Mouse (Mus musculus): ENCODE data around the gene Lzts2. TPM values are rescaled to one million over a fixed set of nuclear protein-coding genes. Genes with fewer than 3 reads are reported as not detected.
A peak's percentile ranks its signal among the peaks of the same experiment; 100 is the strongest.

The Lzts2 gene
- polyA plus RNA-seq, 1 experiment from 2014 or later: 38.4 TPM

- peak; percentile 76 for ATAC-seq (replicated peaks; ENCODE audit: insufficient number of reproducible peaks, low FRiP score, low TSS enrichment)
- no peaks in the 10 kb centered on the region for H3K36me3 ChIP-seq (ENCODE audit: control insufficient read depth, insufficient read depth, low read length)
- no peaks in the 10 kb centered on the region for H3K9me3 ChIP-seq (replicated peaks; ENCODE audit: control insufficient read depth, low read length)
- H3K4me2 ChIP-seq: peak within 1 kb of the TSS; percentile 84
- WGBS (ENCODE audit: insufficient replicate concordance): under 1% methylated on average over 26 of the region's 26 CpGs
- H3K9ac ChIP-seq (ENCODE audit: low read depth, low read length): peak within 1 kb of the TSS; percentile 74
- peaks cover 32% of the 10 kb centered on the region for H3K27me3 ChIP-seq (ENCODE audit: control insufficient read depth, insufficient read depth, low read length)
- peak within 1 kb of the TSS; percentile 78 for H3K27ac ChIP-seq (ENCODE audit: low read depth, low read length)
- peaks cover 14% of the 10 kb centered on the region for H3K4me1 ChIP-seq (ENCODE audit: control insufficient read depth, insufficient read depth, low read length)
- H3K4me3 ChIP-seq (ENCODE audit: low read depth, low read length): peak within 1 kb of the TSS; percentile 57
Observed at GRCm38 (mm10) chr19:45047417-45047934, 33.3 kb downstream of the Lzts2 start, which contains the start of gene Sfxn3. TSS of gene Sfxn3 (plus strand) at chr19:45047503.

- H3K4me1 ChIP-seq (ENCODE audit: control insufficient read depth, insufficient read depth, low read length): peaks cover 14% of the 10 kb centered on the region
- WGBS (ENCODE audit: insufficient replicate concordance): 36% methylated on average over 11 of the region's 11 CpGs
- H3K9me3 ChIP-seq (replicated peaks; ENCODE audit: control insufficient read depth, low read length): no peaks in the 10 kb centered on the region
- H3K27ac ChIP-seq (ENCODE audit: low read depth, low read length): peak overlapping the region; percentile 78
- peak overlapping the region; percentile 74 for H3K9ac ChIP-seq (ENCODE audit: low read depth, low read length)
- H3K36me3 ChIP-seq (ENCODE audit: control insufficient read depth, insufficient read depth, low read length): no peaks in the 10 kb centered on the region; the same call in 1 of the 2 replicates
- peak overlapping the region; percentile 84 for H3K4me2 ChIP-seq
- peak overlapping the region; percentile 57 for H3K4me3 ChIP-seq (ENCODE audit: low read depth, low read length)
- H3K27me3 ChIP-seq (ENCODE audit: control insufficient read depth, insufficient read depth, low read length): peaks cover 32% of the 10 kb centered on the region
- peak; percentile 44 for ATAC-seq (replicated peaks; ENCODE audit: insufficient number of reproducible peaks, low FRiP score, low TSS enrichment)
Observed at GRCm38 (mm10) chr19:45047935-45048643, 33.9 kb downstream of the Lzts2 start.

- peak overlapping the region; percentile 78 for H3K27ac ChIP-seq (ENCODE audit: low read depth, low read length)
- peak overlapping the region; percentile 74; the same call in 1 of the 2 replicates for H3K9ac ChIP-seq (ENCODE audit: low read depth, low read length)
- peak overlapping the region; percentile 57; the same call in 1 of the 2 replicates for H3K4me3 ChIP-seq (ENCODE audit: low read depth, low read length)
- ATAC-seq (replicated peaks; ENCODE audit: insufficient number of reproducible peaks, low FRiP score, low TSS enrichment): no peak
- peaks cover 4% of the 10 kb centered on the region; the same call in 1 of the 2 replicates for H3K36me3 ChIP-seq (ENCODE audit: control insufficient read depth, insufficient read depth, low read length)
- WGBS (ENCODE audit: insufficient replicate concordance): 71% methylated on average over 12 of the region's 12 CpGs
- H3K4me2 ChIP-seq: peak overlapping the region; percentile 84
- no peaks in the 10 kb centered on the region for H3K9me3 ChIP-seq (replicated peaks; ENCODE audit: control insufficient read depth, low read length)
- peaks cover 25% of the 10 kb centered on the region for H3K27me3 ChIP-seq (ENCODE audit: control insufficient read depth, insufficient read depth, low read length)
- H3K4me1 ChIP-seq (ENCODE audit: control insufficient read depth, insufficient read depth, low read length): peaks cover 14% of the 10 kb centered on the region
Observed at GRCm38 (mm10) chr19:45048644-45049365, 34.6 kb downstream of the Lzts2 start.

GRCm38 (mm10) chr19:45049523-45049922, 35.3 kb downstream of the Lzts2 start:
- peaks cover 4% of the 10 kb centered on the region; the same call in 1 of the 2 replicates for H3K36me3 ChIP-seq (ENCODE audit: control insufficient read depth, insufficient read depth, low read length)
- no peak overlapping the region for H3K9ac ChIP-seq (ENCODE audit: low read depth, low read length)
- ATAC-seq (replicated peaks; ENCODE audit: insufficient number of reproducible peaks, low FRiP score, low TSS enrichment): no peak
- H3K27ac ChIP-seq (ENCODE audit: low read depth, low read length): no peak overlapping the region
- 71% methylated on average over 9 of the region's 9 CpGs for WGBS (ENCODE audit: insufficient replicate concordance)
- H3K9me3 ChIP-seq (replicated peaks; ENCODE audit: control insufficient read depth, low read length): no peaks in the 10 kb centered on the region
- H3K4me2 ChIP-seq: no peak overlapping the region
- no peak overlapping the region for H3K4me3 ChIP-seq (ENCODE audit: low read depth, low read length)
- peaks cover 14% of the 10 kb centered on the region for H3K4me1 ChIP-seq (ENCODE audit: control insufficient read depth, insufficient read depth, low read length)
- H3K27me3 ChIP-seq (ENCODE audit: control insufficient read depth, insufficient read depth, low read length): peaks cover 20% of the 10 kb centered on the region

- Histone ChIP-seq H3K36me3 (ENCODE audit: control insufficient read depth, insufficient read depth, low read length) (peaks cover 4% of the 10 kb centered on the region; the same call in 1 of the 2 replicates), H3K9me3 (replicated peaks; ENCODE audit: control insufficient read depth, low read length) (no peaks in the 10 kb centered on the region), H3K4me1 (ENCODE audit: control insufficient read depth, insufficient read depth, low read length) (peaks cover 8% of the 10 kb centered on the region; the same call in 1 of the 2 replicates), H3K9ac (ENCODE audit: low read depth, low read length) (no peak overlapping the region), H3K27ac (ENCODE audit: low read depth, low read length) (no peak overlapping the region), H3K4me2 (no peak overlapping the region), H3K4me3 (ENCODE audit: low read depth, low read length) (no peak overlapping the region), H3K27me3 (ENCODE audit: control insufficient read depth, insufficient read depth, low read length) (no peaks in the 10 kb centered on the region; the same call in 1 of the 2 replicates)
- 85% methylated on average over 8 of the region's 8 CpGs for WGBS (ENCODE audit: insufficient replicate concordance)
- ATAC-seq (replicated peaks; ENCODE audit: insufficient number of reproducible peaks, low FRiP score, low TSS enrichment): no peak
Observed at GRCm38 (mm10) chr19:45053451-45053850, 39.2 kb downstream of the Lzts2 start.

GRCm38 (mm10) chr19:45054892-45055690, 40.9 kb downstream of the Lzts2 start:
- Histone ChIP-seq H3K4me2 (no peak overlapping the region), H3K4me3 (ENCODE audit: low read depth, low read length) (no peak overlapping the region), H3K9me3 (replicated peaks; ENCODE audit: control insufficient read depth, low read length) (no peaks in the 10 kb centered on the region), H3K27ac (ENCODE audit: low read depth, low read length) (no peak overlapping the region), H3K36me3 (ENCODE audit: control insufficient read depth, insufficient read depth, low read length) (peaks cover 4% of the 10 kb centered on the region; the same call in 1 of the 2 replicates), H3K9ac (ENCODE audit: low read depth, low read length) (no peak overlapping the region), H3K27me3 (ENCODE audit: control insufficient read depth, insufficient read depth, low read length) (no peaks in the 10 kb centered on the region; the same call in 1 of the 2 replicates), H3K4me1 (ENCODE audit: control insufficient read depth, insufficient read depth, low read length) (peaks cover 11% of the 10 kb centered on the region; the same call in 1 of the 2 replicates)
- WGBS (ENCODE audit: insufficient replicate concordance): 68% methylated on average over 6 of the region's 6 CpGs
- ATAC-seq (replicated peaks; ENCODE audit: insufficient number of reproducible peaks, low FRiP score, low TSS enrichment): no peak

- ATAC-seq (replicated peaks; ENCODE audit: insufficient number of reproducible peaks, low FRiP score, low TSS enrichment): no peak
Observed at GRCm38 (mm10) chr19:45056364-45056763, 42.1 kb downstream of the Lzts2 start.

More at GRCm38 (mm10) chr19:45056364-45056763, 42.1 kb downstream of the Lzts2 start:
- Histone ChIP-seq H3K36me3 (ENCODE audit: control insufficient read depth, insufficient read depth, low read length) (peaks cover 4% of the 10 kb centered on the region; the same call in 1 of the 2 replicates), H3K4me1 (ENCODE audit: control insufficient read depth, insufficient read depth, low read length) (peaks cover 11% of the 10 kb centered on the region; the same call in 1 of the 2 replicates), H3K27ac (ENCODE audit: low read depth, low read length) (no peak overlapping the region), H3K9me3 (replicated peaks; ENCODE audit: control insufficient read depth, low read length) (no peaks in the 10 kb centered on the region), H3K4me3 (ENCODE audit: low read depth, low read length) (no peak overlapping the region), H3K27me3 (ENCODE audit: control insufficient read depth, insufficient read depth, low read length) (no peaks in the 10 kb centered on the region; the same call in 1 of the 2 replicates), H3K4me2 (no peak overlapping the region), H3K9ac (ENCODE audit: low read depth, low read length) (no peak overlapping the region)
- 51% methylated on average over 4 of the region's 4 CpGs for WGBS (ENCODE audit: insufficient replicate concordance)
